Mouse (Mus musculus) lung, adult 18-20 months (tissue): ENCODE results near the gene Ulk4.

Source experiments
- DNase-seq, 2 experiments: peaks; one replicate each; pipeline ENCODE4 v3.0.0; 2022; ENCODE audit warnings: mixed read lengths in 2 of 2

Gene Ulk4

GRCm38 (mm10) chr9:121277118-121278060 lies at the start of gene Ulk4:
Gene Ulk4 (minus strand): TSS chr9:121277197.
- DNase-seq, result peak; percentile 93 to 94

GRCm38 (mm10) chr9:121322034-121322433 lies 45.0 kb upstream of the Ulk4 start:
- DNase-seq, result no peak

DNA sequence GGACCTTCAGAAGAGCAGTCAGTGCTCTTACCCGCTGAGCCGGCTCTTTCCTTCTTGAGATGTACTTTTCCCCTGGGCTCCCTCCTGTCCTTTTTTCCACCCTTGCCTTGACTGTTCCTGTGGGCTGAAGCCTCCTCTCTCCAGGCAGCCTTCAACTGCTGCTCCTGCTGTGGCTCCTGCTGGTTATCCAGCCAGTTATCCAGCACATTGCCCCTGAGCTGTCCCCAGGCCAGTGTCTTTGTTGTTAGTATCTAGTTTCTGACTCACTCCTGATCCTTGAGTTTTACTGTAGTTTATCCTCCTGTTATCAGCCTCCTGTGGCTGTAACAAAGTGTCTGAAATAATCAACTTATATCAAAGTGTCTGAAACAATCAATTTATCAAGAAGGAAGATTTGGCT lies 44.1 kb upstream of the Ulk4 start:
- DNase-seq, result no peak

- DNase-seq, result no peak
Observed at GRCm38 (mm10) chr9:121320433-121320832, 43.4 kb upstream of the Ulk4 start.

GRCm38 (mm10) chr9:121319323-121319966 lies 42.4 kb upstream of the Ulk4 start:
- no peak for DNase-seq

DNA sequence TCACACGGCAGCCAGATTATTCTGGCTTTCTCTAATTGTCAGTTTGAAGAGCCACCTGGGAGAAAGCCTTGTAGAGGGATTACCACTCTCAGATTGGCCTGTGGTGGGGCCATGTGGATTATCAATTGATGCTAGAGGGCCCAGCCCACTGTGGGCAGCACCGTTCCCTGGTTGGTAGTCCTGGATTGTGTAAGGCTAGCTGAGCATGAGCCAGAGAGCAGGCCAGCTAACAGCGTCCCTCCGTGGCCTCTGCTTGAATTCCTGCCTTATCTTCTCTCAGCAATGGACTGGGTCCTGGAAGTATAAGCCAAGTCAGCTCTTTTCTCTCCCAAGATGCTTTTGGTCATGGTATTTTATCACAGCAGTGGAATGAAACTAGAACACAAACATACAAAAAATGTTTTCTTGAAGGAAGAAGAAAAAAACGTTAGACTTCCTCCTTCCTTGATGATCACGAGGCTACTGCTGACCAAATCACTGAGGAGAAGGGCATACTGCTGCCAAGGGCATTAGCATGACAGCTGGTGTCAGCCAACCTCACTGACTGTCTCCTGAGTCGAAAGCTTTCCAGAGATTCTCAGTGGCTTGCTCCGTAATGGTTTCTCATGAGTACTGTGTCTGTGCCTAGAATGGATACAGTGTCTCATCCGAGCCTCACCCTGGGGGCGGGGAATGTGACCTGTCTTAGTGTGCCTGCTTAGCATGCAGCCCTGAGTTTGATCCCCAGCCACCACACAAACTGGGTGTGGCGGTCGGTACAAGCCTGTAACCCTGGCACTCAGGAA lies 39.8 kb upstream of the Ulk4 start:
- DNase-seq, result peak; percentile 52 to 67

- DNase-seq, result no peak
Observed at GRCm38 (mm10) chr9:121315901-121316595, 39.1 kb upstream of the Ulk4 start.

GRCm38 (mm10) chr9:121314541-121315152 lies 37.6 kb upstream of the Ulk4 start:
- peak; percentile 69 to 78 for DNase-seq

DNA sequence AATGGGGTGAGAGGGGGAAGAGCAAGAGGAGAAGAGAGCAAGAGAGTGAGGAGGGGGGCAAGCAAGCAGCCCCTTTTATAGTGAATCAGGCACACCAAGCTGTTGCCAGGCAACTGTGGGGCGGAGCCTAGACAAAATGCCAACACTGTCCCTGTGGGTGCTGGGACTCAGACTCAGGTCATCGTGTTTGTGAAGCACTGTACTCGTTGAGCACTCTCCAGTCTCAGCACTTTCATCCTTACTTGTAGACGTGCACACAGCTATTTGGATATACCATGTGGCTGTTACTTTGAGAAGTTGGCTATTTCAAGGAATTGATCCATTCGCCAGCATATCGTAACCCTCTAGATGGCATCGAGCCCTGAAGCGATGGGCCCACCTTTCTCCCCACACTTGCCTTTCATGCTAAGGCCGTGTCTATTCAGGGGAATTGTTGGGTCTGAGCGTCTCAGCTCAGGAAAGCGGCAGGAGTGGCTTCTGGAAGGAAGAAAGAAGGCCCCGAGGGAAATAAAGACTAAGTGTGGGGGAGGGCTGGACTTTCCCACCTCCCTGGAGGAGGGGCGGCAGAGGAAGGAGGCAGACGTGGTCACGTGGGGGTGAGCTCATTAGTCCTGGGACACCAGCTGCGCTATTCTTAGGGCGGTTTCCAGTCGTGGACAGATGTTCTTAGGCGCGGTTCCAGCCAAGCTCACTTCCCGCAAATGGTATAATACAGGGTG lies 36.8 kb upstream of the Ulk4 start:
- peak; percentile 90 to 94 for DNase-seq

- no peak for DNase-seq
Observed at GRCm38 (mm10) chr9:121312237-121312891, 35.4 kb upstream of the Ulk4 start.

DNA sequence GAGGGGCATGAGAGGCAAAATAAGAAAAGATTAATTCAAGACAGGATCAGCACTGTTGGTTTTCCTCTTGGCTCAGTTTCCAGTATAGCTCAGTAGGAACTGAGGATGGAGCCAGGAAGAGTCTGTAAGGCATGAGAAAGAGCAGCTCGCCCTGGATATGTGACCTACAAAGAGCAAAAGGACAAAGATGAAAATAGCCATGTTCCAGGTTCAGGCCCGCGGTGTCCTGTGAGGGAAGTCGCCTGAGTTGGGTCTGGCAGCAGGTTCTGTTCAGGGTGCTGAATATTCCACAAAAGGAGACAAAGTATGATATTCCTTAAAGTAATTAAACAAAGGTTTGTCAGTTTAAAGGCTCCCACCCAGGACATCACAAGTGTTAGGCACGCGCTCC lies 34.8 kb upstream of the Ulk4 start:
- no peak for DNase-seq

DNA sequence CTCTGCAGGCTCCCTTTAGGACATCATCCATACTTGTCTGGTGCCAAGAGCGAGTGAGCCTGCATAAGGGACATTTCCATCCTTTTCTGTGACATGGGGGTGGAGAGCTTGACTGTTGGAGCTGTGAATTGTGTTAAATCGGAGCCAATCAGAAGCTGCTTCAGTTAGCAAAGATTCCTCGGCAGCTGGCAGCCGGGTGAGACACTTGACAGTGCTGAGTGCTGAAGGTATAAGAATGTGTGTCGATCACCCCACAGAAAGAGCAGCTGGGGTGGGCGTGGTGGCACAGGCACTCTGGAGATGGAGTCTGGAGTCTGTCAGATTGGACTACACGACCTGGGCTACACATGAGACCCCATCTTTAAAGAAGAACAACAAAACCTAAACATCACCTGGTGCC lies 33.5 kb upstream of the Ulk4 start:
- DNase-seq, result no peak

GRCm38 (mm10) chr9:121309287-121309686 lies 32.3 kb upstream of the Ulk4 start:
- DNase-seq, result peak in 1 of 2 experiments; percentile 0

GRCm38 (mm10) chr9:121305456-121305855 lies 28.5 kb upstream of the Ulk4 start:
- DNase-seq, result no peak

DNA sequence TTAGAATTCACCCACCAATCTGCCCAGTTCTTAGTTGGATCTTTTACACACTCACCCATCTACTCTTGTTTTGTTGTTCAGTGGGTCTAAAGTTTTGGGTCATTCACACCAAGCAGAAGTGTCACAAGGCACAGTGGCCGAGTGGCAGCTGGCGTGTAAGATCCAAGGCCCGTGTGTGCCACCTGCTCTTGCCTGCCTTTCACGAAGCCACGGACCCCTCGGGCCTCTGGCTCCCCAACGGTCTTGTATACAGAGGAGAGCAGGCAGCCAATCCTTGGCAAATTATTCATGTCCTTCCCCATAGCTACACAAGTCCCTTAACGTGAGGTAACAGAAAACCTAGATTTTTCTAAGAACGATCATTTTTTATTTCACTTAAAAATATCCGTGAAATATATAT lies 27.5 kb upstream of the Ulk4 start:
- no peak for DNase-seq

- DNase-seq, result no peak
Observed at GRCm38 (mm10) chr9:121303748-121304147, 26.8 kb upstream of the Ulk4 start.

- DNase-seq, result no peak
Observed at GRCm38 (mm10) chr9:121303086-121303485, 26.1 kb upstream of the Ulk4 start.

DNA sequence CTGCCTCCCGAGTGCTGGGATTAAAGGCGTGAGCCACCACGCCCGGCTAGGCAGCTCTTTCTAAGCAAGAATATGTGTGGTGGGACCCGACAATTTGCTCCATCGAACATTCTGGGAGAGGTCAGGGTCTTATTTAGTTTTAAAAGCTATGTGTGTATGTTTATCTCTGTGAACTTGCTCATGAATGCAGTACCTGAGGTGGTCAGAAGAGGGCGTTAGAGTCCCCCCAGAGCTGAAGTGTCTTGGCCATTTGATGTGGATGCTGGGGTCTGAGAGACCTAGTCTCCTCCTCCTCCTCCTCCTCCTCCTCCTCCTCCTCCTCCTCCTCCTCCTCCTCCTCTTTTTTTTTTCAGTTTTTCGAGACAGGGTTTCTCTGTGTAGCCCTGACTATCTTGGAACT lies 25.5 kb upstream of the Ulk4 start:
- no peak for DNase-seq

DNA sequence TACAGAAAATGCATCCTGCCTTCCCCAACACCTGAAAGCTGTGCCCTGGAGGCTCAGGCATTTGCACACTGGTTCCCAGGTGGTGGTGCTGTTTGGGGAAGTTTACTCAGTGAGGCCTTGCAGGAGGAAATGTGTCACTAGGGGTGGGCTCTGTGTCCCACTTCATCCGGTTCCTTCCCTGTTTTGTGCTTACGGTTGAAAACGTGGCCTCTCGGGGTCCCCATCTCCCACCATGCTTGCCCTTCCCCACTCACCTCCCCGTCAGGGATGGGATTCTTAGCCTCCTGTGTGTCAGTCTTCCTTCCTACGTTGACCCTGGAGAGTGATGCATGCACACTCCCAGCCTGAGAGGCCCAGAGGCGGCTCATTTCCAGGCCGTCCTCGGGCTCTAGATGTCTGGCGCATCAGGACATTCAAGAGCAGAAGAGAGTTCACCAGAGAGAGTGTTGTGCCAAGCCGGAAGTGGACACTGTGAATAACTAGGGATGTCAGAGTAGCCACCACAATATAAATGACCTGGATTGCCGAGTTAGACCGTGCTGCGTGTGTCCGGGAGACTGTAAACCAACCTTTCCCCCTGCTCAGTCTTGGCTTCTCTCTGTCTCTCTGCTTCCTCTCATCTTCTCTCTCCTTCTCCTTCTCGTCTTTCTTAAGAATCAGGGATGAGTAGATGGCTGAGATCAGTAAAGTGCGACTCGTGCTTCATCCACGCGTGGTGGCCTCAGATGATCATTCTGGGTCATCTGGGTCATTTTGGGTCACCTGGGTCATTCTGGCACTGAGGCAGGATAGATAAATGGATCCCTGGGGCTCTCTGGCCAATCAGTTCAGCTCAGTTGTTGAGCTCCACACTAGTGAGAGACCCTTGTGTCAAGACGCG lies 24.3 kb upstream of the Ulk4 start:
- no peak for DNase-seq
